Mouse (Mus musculus) heart, adult 9 months (tissue): ENCODE data around the gene Tjap1.

Source experiments
- DNase-seq, 2 experiments: peaks; one replicate each; pipeline ENCODE4 v3.0.0; 2022; ENCODE audit warnings: low spot score in 2 of 2

The Tjap1 gene

GRCm38 (mm10) chr17:46282483-46283123 lies at the start of gene Tjap1:
Tjap1 (minus strand) TSS chr17:46283026.
- peak; percentile 82 to 84 for DNase-seq

DNA sequence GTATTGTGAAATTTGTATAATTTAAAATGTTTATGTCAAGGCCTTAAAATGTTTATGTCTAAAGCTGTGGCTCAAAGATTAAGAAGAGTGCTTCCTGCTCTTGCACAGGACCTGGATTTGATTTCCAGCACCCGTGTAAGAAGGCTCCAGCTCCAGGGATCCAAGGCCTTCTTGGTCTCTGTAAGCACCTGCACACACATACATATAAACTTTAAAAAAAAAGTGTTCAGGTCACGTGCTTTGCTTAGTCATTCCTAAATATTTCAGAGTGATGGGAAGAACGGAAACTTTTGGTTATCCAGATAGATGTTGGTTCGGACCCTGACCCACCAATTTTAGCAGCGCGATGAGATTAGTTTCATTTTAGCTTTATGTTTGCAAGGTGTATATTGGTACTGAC lies 45.9 kb upstream of the Tjap1 start:
- no peak for DNase-seq

GRCm38 (mm10) chr17:46327906-46328534 lies 45.2 kb upstream of the Tjap1 start, which contains the start of gene Abcc10:
Abcc10 (minus strand) TSS chr17:46328352.
- DNase-seq: peak; percentile 97 to 98

GRCm38 (mm10) chr17:46327413-46327905 lies 44.6 kb upstream of the Tjap1 start:
- DNase-seq: no peak

GRCm38 (mm10) chr17:46322046-46322823 lies 39.4 kb upstream of the Tjap1 start:
- no peak for DNase-seq

GRCm38 (mm10) chr17:46320492-46320891 lies 37.7 kb upstream of the Tjap1 start:
- DNase-seq: no peak

GRCm38 (mm10) chr17:46315813-46316212 lies 33.0 kb upstream of the Tjap1 start:
- DNase-seq: no peak

- DNase-seq: no peak
Observed at GRCm38 (mm10) chr17:46313135-46313715, 30.4 kb upstream of the Tjap1 start.

DNA sequence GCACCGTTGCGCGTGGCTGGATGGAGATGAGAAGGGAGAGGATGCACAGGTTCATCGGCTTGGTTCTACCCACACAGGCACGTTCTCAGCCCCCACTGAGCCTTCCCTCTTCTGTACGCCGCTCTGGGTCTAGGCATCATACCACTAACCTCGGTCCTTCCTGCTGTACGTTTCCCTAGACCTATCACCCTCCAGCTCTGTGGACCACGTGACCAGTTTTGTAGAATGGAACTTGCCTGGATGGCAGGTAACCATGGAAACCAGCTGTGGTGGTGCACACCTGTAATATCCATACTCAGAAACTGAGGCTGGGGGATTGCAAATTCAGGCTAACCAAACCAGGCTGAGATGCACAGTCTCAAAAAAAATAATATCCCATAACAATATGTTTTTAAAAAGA lies 27.7 kb upstream of the Tjap1 start:
- no peak for DNase-seq

DNA sequence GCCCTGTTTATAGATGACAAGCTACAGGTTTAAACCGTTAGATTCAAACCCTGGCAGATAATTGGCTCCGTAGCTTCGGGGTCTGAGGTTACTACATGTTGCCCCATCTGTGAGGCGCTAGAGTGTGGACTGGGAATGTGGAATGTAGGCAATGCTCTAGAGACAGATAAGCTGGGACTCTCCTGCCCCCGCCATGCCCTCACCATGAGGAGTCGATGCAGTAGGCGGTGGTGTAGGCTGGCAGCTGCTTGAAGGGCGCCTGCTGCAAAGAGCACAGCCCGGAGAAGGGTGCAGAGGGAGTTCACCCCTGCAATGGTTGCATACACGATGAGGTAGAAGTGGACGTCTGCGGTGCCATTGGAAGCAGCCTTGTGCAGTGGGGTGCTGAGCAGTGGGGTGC lies 27.0 kb upstream of the Tjap1 start:
- no peak for DNase-seq

- DNase-seq: no peak
Observed at GRCm38 (mm10) chr17:46306956-46307355, 24.1 kb upstream of the Tjap1 start.

GRCm38 (mm10) chr17:46304184-46304583 lies 21.4 kb upstream of the Tjap1 start:
- DNase-seq: no peak

GRCm38 (mm10) chr17:46301892-46302291 lies 19.1 kb upstream of the Tjap1 start:
- DNase-seq: no peak

GRCm38 (mm10) chr17:46298220-46298913 lies 15.5 kb upstream of the Tjap1 start:
- DNase-seq: peak; percentile 65 to 74

GRCm38 (mm10) chr17:46297364-46298219 lies 14.8 kb upstream of the Tjap1 start, which contains the start of gene Dlk2:
Dlk2 (plus strand) TSS chr17:46297421.
- DNase-seq: no peak

GRCm38 (mm10) chr17:46297028-46297363 lies 14.2 kb upstream of the Tjap1 start:
- DNase-seq: no peak

DNA sequence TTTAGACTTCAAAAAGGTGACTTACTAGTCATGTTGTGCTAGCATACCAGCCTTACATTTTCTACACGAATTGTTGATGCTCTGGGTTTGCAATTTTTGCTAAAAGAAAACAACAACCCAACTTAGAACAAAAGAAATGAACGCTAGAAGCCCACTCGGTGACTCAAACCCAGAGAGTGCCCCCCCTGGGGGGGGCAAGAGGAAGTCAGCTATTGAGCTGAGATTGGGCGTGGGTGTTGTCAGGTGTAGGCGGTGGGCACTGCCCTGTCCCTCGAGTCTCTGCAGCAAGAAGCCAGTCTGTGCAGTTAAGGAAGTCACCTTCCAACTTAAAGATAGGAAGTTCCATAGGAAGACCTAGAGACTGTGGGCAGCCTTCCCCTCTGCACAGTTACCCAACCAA lies 13.8 kb upstream of the Tjap1 start:
- no peak for DNase-seq

DNA sequence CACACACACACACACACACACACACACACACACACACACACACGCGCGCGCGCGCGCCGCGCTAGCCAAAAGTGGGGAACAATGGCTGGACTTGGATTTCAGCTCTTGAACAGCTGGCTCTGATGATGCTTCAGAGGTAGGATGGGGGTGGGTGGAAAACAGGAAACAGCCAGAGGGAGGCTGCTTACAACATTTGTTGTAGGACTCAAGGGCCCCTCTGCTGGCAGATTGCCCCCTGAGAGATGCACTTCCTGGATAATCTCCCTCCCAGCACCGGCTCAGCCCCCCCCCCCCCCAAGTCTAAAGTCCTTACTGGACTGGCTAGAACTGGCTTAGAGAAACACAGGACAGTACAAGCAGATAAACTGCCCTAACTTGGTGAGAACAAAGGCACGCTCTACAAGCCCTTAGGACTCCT lies 4.9 kb upstream of the Tjap1 start:
- peak; percentile 68 to 86 for DNase-seq

DNA sequence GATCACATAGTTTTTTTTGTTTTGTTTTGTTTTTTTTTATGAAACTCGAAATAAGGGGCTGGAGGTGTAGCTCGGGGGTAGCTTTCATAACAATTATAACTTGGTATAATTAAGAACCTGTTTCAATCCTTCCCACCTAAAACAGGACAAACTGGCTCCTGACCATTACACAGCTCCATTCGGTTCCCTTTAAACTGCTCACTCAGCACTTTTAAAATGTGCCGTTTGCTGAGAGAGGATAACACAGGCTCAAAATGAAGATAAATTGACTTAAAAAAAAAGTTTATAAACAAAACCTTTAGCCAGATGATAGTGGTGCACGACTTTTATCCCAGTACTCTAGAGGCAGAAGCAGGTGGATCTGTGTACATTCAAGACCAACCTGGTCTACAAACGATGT lies 2.6 kb upstream of the Tjap1 start:
- DNase-seq: no peak

- no peak for DNase-seq
Observed at GRCm38 (mm10) chr17:46284653-46285052, 1.8 kb upstream of the Tjap1 start.

- no peak for DNase-seq
Observed at GRCm38 (mm10) chr17:46283911-46284310, 1.1 kb upstream of the Tjap1 start.
